Mouse (Mus musculus): ENCODE data around the gene Top2a. TPM values are rescaled to one million over a fixed set of nuclear protein-coding genes. Genes with fewer than 3 reads are reported as not detected.
A peak's percentile ranks its signal among the peaks of the same experiment; 100 is the strongest.

The Top2a gene
- polyA plus RNA-seq, 1 experiment from 2014 or later, result 280 TPM

DNA sequence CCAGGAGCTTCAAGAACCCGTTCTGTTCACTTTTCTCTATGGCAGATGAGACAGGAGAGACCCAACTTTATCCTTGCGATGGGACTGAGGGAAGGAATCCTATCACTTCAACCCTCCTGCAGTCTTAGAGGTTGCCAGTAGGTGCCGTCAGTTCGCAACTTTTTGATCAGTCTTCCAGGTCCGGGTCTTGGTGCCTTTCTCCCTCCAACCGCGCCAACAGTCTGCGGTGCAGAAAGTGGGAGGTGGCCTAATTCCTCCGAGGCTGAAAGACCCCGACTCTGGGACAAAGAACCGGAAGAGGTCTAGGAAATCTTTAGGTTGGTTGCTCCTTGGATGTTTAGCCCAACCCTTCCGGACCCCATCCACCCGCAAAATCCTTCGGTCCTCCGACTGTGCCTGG, 15.8 kb upstream of the Top2a start:
- H3K4me1 ChIP-seq, result peaks cover 32% of the 10 kb centered on the region
- H3K27ac ChIP-seq, result peak overlapping the region; percentile 91
- no peaks in the 10 kb centered on the region for H3K36me3 ChIP-seq
- H3K4me2 ChIP-seq, result peak overlapping the region; percentile 94
- no peaks in the 10 kb centered on the region for H3K27me3 ChIP-seq
- WGBS, result under 1% methylated on average over 15 of the region's 15 CpGs
- peak overlapping the region; percentile 71 for H3K4me3 ChIP-seq
- no peaks in the 10 kb centered on the region for H3K9me3 ChIP-seq
- ATAC-seq (ENCODE audit: borderline replicate concordance, extremely low read depth, low FRiP score, low TSS enrichment), result peak; percentile 71; the same call in 1 of the 2 replicates
- H3K9ac ChIP-seq, result peak overlapping the region; percentile 73

- no peak for ATAC-seq (ENCODE audit: borderline replicate concordance, extremely low read depth, low FRiP score, low TSS enrichment)
- Histone ChIP-seq H3K27ac (no peak overlapping the region), H3K27me3 (no peaks in the 10 kb centered on the region), H3K9ac (no peak overlapping the region), H3K4me2 (no peak overlapping the region), H3K4me3 (no peak overlapping the region), H3K9me3 (no peaks in the 10 kb centered on the region), H3K4me1 (0 out of 2 replicates have a peak, but pooled peaks cover 12% of the 10 kb centered on the region), H3K36me3 (no peaks in the 10 kb centered on the region)
- 63% methylated on average over 6 of the region's 6 CpGs for WGBS
Measured at GRCm38 (mm10) chr11:99036254-99036653, 12.3 kb upstream of the Top2a start.

DNA sequence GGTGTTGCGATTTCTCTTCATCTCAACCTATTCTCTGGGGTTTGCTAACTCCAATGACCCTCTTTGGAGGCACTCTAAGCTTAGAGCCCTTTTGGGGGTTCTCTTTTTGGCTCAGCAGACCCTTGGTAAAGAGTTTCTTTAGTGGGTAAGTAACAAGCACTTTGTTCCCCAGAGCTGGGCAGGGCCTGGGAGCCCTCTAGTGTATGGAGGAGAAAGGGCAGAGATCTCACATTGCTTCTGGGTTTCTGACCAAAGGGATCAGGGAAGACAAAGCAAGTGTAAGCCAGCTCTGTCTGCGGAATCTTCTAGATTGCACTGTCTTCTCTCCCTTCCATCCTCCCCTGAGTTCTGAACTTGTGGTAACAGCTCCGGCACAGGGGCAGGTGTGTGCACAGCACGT, 11.4 kb upstream of the Top2a start:
- H3K36me3 ChIP-seq, result no peaks in the 10 kb centered on the region
- ATAC-seq (ENCODE audit: borderline replicate concordance, extremely low read depth, low FRiP score, low TSS enrichment), result no peak
- no peak overlapping the region for H3K9ac ChIP-seq
- H3K9me3 ChIP-seq, result no peaks in the 10 kb centered on the region
- H3K4me2 ChIP-seq, result no peak overlapping the region
- no peak overlapping the region for H3K27ac ChIP-seq
- 77% methylated on average over 4 of the region's 4 CpGs for WGBS
- no peak overlapping the region for H3K4me3 ChIP-seq
- H3K4me1 ChIP-seq, result 0 out of 2 replicates have a peak, but pooled peaks cover 7% of the 10 kb centered on the region
- H3K27me3 ChIP-seq, result no peaks in the 10 kb centered on the region

GRCm38 (mm10) chr11:99026899-99027440, 3.0 kb upstream of the Top2a start:
- H3K36me3 ChIP-seq, result peaks cover 1% of the 10 kb centered on the region; the same call in 1 of the 2 replicates
- no peak overlapping the region for H3K9ac ChIP-seq
- 75% methylated on average over 12 of the region's 12 CpGs for WGBS
- no peak for ATAC-seq (ENCODE audit: borderline replicate concordance, extremely low read depth, low FRiP score, low TSS enrichment)
- peaks cover 20% of the 10 kb centered on the region for H3K4me1 ChIP-seq
- H3K4me3 ChIP-seq, result no peak overlapping the region
- no peaks in the 10 kb centered on the region for H3K9me3 ChIP-seq
- no peaks in the 10 kb centered on the region for H3K27me3 ChIP-seq
- H3K27ac ChIP-seq, result no peak overlapping the region
- no peak overlapping the region for H3K4me2 ChIP-seq

- H3K9me3 ChIP-seq, result no peaks in the 10 kb centered on the region
- WGBS, result 86% methylated on average over 6 of the region's 6 CpGs
Measured at GRCm38 (mm10) chr11:99025878-99026277, 1.9 kb upstream of the Top2a start.

DNA sequence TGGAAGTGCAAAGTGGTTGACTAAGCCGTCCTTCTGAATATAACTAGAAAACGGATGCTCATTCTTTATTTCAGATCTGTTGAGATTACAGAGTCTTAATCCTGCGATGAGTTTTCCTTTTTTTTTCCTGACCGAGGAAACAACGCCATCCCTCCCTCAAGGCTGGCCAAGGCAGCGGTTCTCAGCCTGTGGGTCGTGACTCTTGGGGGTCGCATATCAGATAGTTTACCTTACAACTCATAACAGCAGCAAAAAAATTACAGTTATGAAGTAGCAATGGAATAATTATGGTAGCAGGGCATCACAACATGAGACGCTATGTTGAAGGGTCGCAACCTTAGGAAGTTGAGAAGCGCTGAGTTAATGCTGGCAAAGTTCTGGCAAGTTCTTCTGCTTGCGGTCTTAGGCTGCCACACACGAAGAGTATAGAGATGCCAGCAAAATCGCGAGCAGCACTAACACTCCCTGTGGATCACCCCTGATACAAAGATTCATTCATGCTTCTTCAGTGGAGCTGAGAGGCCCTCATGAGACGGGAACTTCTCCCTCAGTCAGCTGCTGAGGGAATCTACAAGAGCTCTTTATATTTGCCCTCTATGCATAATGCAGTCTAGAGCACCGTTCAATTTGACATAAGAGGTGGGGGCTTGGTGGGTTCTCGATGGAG, 612 bp upstream of the Top2a start:
- peak; percentile 35; the same call in 1 of the 2 replicates for ATAC-seq (ENCODE audit: borderline replicate concordance, extremely low read depth, low FRiP score, low TSS enrichment)
- Histone ChIP-seq H3K9ac (peak overlapping the region; percentile 18; the same call in 1 of the 2 replicates), H3K27me3 (no peaks in the 10 kb centered on the region), H3K36me3 (peaks cover 23% of the 10 kb centered on the region), H3K9me3 (no peaks in the 10 kb centered on the region), H3K4me3 (peak overlapping the region; percentile 73), H3K4me2 (peak overlapping the region; percentile 56), H3K4me1 (peaks cover 24% of the 10 kb centered on the region), H3K27ac (peak overlapping the region; percentile 76)
- 26% methylated on average over 18 of the region's 18 CpGs for WGBS

More at GRCm38 (mm10) chr11:99025878-99026277, 1.9 kb upstream of the Top2a start:
- H3K4me2 ChIP-seq, result no peak overlapping the region
- H3K27ac ChIP-seq, result no peak overlapping the region
- no peak for ATAC-seq (ENCODE audit: borderline replicate concordance, extremely low read depth, low FRiP score, low TSS enrichment)
- no peak overlapping the region for H3K4me3 ChIP-seq
- H3K36me3 ChIP-seq, result peaks cover 12% of the 10 kb centered on the region
- no peaks in the 10 kb centered on the region for H3K27me3 ChIP-seq
- peaks cover 24% of the 10 kb centered on the region for H3K4me1 ChIP-seq
- H3K9ac ChIP-seq, result no peak overlapping the region

GRCm38 (mm10) chr11:99023094-99023493, 895 bp downstream of the Top2a start:
- Histone ChIP-seq H3K36me3 (peaks cover 36% of the 10 kb centered on the region), H3K9ac (peak overlapping the region; percentile 71), H3K9me3 (no peaks in the 10 kb centered on the region), H3K27me3 (no peaks in the 10 kb centered on the region), H3K4me2 (peak overlapping the region; percentile 58), H3K4me3 (peak overlapping the region; percentile 73), H3K4me1 (peaks cover 24% of the 10 kb centered on the region), H3K27ac (peak overlapping the region; percentile 77)
- ATAC-seq (ENCODE audit: borderline replicate concordance, extremely low read depth, low FRiP score, low TSS enrichment), result no peak
- WGBS, result 1% methylated on average over 4 of the region's 4 CpGs

DNA sequence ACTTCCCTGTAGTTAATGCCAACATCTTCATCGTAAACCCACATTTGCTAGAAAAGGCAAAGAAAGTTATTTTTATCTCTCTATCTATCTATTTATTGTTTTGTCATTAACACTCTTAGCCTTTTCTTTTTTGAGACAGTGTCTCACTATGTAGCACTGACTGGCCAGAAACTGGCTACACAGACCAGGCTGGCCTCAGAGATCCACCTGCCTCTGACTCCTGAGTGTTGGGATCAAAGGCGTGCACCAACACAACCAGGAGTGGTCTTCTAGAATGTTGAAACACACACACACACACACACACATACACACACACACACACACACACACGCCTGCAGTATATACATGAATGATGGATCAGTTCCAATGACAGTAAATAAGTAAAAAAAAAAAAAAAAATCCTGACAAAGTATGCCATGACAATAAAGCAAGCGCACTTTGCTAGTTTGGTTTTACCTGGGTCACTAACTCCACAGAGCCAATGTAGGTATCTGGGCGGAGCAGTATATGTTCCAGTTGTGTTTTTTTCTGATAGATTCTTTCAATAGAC, 1.5 kb downstream of the Top2a start:
- WGBS, result 60% methylated on average over 5 of the region's 5 CpGs

DNA sequence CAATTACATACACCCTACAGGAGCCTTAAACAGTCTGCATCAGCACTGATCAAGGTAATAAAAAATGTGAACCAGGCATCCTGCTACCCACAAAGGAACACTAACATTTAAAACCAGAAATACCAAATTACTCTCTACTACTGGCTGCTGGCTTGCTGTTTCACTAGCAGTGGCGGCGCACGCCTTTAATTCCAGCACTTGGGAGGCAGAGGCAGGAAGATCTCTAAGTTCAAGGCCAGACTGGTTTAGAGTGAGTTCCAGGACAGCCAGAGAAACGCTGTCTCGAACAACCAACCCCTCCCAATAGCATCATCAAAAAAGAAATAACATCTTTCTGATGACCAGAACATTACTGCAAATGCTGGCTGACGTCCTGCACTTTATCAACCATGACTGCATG, 4.1 kb downstream of the Top2a start:
- Histone ChIP-seq H3K9ac (no peak overlapping the region), H3K4me2 (no peak overlapping the region), H3K4me1 (peaks cover 18% of the 10 kb centered on the region), H3K36me3 (peaks cover 68% of the 10 kb centered on the region), H3K9me3 (no peaks in the 10 kb centered on the region), H3K4me3 (no peak overlapping the region), H3K27me3 (no peaks in the 10 kb centered on the region), H3K27ac (no peak overlapping the region)
- WGBS, result 92% methylated on average over 6 of the region's 6 CpGs
- no peak for ATAC-seq (ENCODE audit: borderline replicate concordance, extremely low read depth, low FRiP score, low TSS enrichment)

More for the DNA sequence above, 1.5 kb downstream of the Top2a start:
- Histone ChIP-seq H3K27ac (no peak overlapping the region), H3K9ac (peak overlapping the region; percentile 71; the same call in 1 of the 2 replicates), H3K4me3 (peak overlapping the region; percentile 73), H3K4me2 (peak overlapping the region; percentile 58), H3K27me3 (no peaks in the 10 kb centered on the region), H3K9me3 (no peaks in the 10 kb centered on the region), H3K36me3 (peaks cover 42% of the 10 kb centered on the region), H3K4me1 (peaks cover 24% of the 10 kb centered on the region)
- ATAC-seq (ENCODE audit: borderline replicate concordance, extremely low read depth, low FRiP score, low TSS enrichment), result no peak

GRCm38 (mm10) chr11:99013856-99014255, 10.1 kb downstream of the Top2a start:
- Histone ChIP-seq H3K9me3 (no peaks in the 10 kb centered on the region), H3K9ac (no peak overlapping the region), H3K36me3 (peaks cover 99% of the 10 kb centered on the region), H3K4me3 (no peak overlapping the region), H3K4me1 (no peaks in the 10 kb centered on the region), H3K27ac (no peak overlapping the region), H3K4me2 (no peak overlapping the region), H3K27me3 (no peaks in the 10 kb centered on the region)
- 100% methylated on average over 1 of the region's 1 CpGs for WGBS
- ATAC-seq (ENCODE audit: borderline replicate concordance, extremely low read depth, low FRiP score, low TSS enrichment), result no peak

GRCm38 (mm10) chr11:99010706-99011105, 13.3 kb downstream of the Top2a start:
- Histone ChIP-seq H3K27me3 (no peaks in the 10 kb centered on the region), H3K27ac (no peak overlapping the region), H3K4me3 (no peak overlapping the region), H3K9me3 (no peaks in the 10 kb centered on the region), H3K4me1 (no peaks in the 10 kb centered on the region), H3K4me2 (no peak overlapping the region), H3K9ac (no peak overlapping the region), H3K36me3 (peaks cover 95% of the 10 kb centered on the region)
- ATAC-seq (ENCODE audit: borderline replicate concordance, extremely low read depth, low FRiP score, low TSS enrichment), result no peak
- 92% methylated on average over 5 of the region's 5 CpGs for WGBS

DNA sequence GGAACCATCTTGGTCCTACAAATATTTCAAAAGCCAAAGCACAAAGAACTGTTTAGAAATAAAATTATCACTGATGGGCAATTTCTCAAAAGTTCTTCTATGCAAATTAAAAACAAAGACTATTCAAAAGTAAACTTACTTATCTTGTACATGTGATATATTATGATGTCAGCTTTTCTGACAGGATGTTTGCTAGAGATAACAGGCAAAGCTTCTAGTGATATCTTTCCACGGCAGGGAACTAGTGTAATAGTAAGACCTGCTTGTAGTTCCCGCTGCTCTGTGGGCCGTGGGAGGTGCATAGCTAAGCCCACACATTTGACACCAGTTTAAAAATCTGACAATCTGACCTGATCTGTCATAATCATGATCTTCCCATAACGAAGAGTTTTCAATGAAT, 13.9 kb downstream of the Top2a start:
- Histone ChIP-seq H3K4me2 (no peak overlapping the region), H3K9ac (no peak overlapping the region), H3K9me3 (no peaks in the 10 kb centered on the region), H3K27ac (no peak overlapping the region), H3K4me1 (no peaks in the 10 kb centered on the region), H3K36me3 (peaks cover 95% of the 10 kb centered on the region), H3K4me3 (no peak overlapping the region), H3K27me3 (no peaks in the 10 kb centered on the region)
- ATAC-seq (ENCODE audit: borderline replicate concordance, extremely low read depth, low FRiP score, low TSS enrichment), result no peak
- WGBS, result 66% methylated on average over 4 of the region's 4 CpGs

Measured in lung, embryonic 15.5 days (tissue).